Mouse (Mus musculus): ENCODE data around the gene Smgc.
"Not testable (repeated sequence)": the region's sequence is repeated elsewhere in the genome, so short reads cannot be mapped to it uniquely, and the experiment has no call there.

DNA sequence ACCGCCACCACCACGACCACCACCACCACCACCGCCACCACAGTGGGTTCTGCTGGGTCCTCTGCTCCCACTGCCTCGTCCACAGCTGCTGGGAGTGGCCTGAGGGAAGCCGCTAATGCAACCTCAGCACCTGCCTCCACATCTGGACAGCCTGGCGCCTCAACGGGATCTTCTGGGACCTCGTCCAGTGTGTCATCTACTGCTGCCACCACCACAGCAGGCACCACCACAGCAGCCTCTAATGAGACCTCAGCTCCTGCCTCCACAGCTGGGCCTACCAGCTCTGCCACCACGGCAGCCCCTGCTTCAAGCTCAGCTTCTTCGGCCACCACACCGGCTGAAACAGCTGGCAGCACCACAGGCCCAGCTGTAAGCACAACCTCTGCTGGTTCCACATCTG is 69.0 kb downstream of the Smgc start:
- not testable (repeated sequence) for TF ChIP-seq POLR2A (IDR thresholded peaks at IDR 0.05; ENCODE audit: low read depth, low read length); CTCF (IDR thresholded peaks at IDR 0.05; ENCODE audit: extremely low read depth, insufficient read depth, insufficient read length, insufficient replicate concordance)

All from spleen, adult 2 months (tissue).